Mouse (Mus musculus) liver, embryonic 16.5 days (tissue): ENCODE measurements around the gene Adamtsl1. TPM values are rescaled to one million over a fixed set of nuclear protein-coding genes. Genes with fewer than 3 reads are reported as not detected.

Experiments used
- ATAC-seq: fragments of 200-750 bp; cut with Nextera tagmentation; 2 replicates; pipeline ENCODE4 v1.8.0; 2017; ENCODE audit warnings: low read depth, mild to moderate bottlenecking, moderate number of reproducible peaks, moderate library complexity
- H3K27ac ChIP-seq: fragments of 300-500 bp; sonication (generic); 2 replicates; pipeline ENCODE4 v1.5.1; 2014; ENCODE audit warnings: mild to moderate bottlenecking, low read length
- H3K27me3 ChIP-seq: fragments of 300-500 bp; sonication (generic); 2 replicates; pipeline ENCODE4 v1.6.1; 2014; ENCODE audit warnings: low read depth, low read length, mixed read lengths; ENCODE audit not compliant: control insufficient read depth, insufficient read depth
- H3K36me3 ChIP-seq: fragments of 300-500 bp; sonication (generic); 2 replicates; pipeline ENCODE4 v1.6.1; 2014; ENCODE audit warnings: mild to moderate bottlenecking; ENCODE audit not compliant: control insufficient read depth, insufficient read depth
- H3K4me1 ChIP-seq: fragments of 300-500 bp; sonication (generic); 2 replicates; pipeline ENCODE4 v1.6.1; 2014; ENCODE audit warnings: low read depth, low read length, mixed read lengths; ENCODE audit not compliant: control insufficient read depth
- H3K4me2 ChIP-seq: fragments of 300-500 bp; sonication (generic); 2 replicates; pipeline ENCODE4 v1.6.1; 2014; ENCODE audit warnings: low read depth, low read length, mixed read lengths
- H3K4me3 ChIP-seq: fragments of 300-500 bp; sonication (generic); 2 replicates; pipeline ENCODE4 v1.5.1; 2014; ENCODE audit warnings: low read depth, mild to moderate bottlenecking, low read length
- H3K9ac ChIP-seq: fragments of 300-500 bp; sonication (generic); 2 replicates; pipeline ENCODE4 v1.6.1; 2014; ENCODE audit warnings: low read depth, low read length
- H3K9me3 ChIP-seq: fragments of 300-500 bp; sonication (generic); replicated peaks from 2 replicates; pipeline ENCODE4 v1.6.1; 2016; ENCODE audit warnings: low read length; ENCODE audit not compliant: control insufficient read depth
- WGBS: fragments of 180-500 bp; shearing (Covaris S2); extraction: QIAGEN DNeasy Blood & Tissue Kit; methylation state at CpG from one replicate; pipeline ENCODE4 v1.1.7; 2014; ENCODE audit not compliant: insufficient replicate concordance; 5-methylcytosine and 5-hydroxymethylcytosine counted together
- polyA plus RNA-seq: library from polyadenylated mRNA; unstranded; fragments of >200 nt; fragmentation: Nextera tagmentation; extraction: Ambion mirVana; gene quantifications from 2 replicates; pipeline ENCODE4 v1.2.1, GENCODE M21; 2015

The Adamtsl1 gene
- polyA plus RNA-seq, 1 experiment from 2014 or later: 0.67 TPM

DNA sequence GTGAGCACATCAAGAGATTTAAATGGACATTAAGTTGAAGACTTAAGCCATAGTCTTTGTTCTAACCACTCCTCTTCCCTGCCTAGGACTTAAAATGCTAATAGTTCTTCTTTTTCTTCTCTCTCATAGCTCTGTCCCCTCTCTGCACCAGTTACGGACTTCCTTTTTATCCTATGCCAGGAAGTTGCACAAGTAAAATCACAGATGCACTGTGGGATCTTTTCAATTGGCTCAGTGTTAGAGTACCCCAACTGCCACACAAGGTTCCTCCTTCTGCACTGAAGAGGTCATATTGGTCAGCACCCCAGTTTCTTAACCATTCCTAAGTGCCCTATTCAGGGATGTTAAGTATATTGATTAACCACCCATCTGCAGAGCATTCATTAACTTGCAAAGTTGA lies 15.9 kb downstream of the Adamtsl1 start:
- ATAC-seq: no peak
- Histone ChIP-seq H3K27me3 (no peaks in the 10 kb centered on the region), H3K9ac (no peak overlapping the region), H3K9me3 (no peaks in the 10 kb centered on the region), H3K27ac (no peak overlapping the region), H3K36me3 (no peaks in the 10 kb centered on the region), H3K4me2 (no peak overlapping the region), H3K4me1 (no peaks in the 10 kb centered on the region), H3K4me3 (no peak overlapping the region)
- 40% methylated on average over 1 of the region's 1 CpGs for WGBS

DNA sequence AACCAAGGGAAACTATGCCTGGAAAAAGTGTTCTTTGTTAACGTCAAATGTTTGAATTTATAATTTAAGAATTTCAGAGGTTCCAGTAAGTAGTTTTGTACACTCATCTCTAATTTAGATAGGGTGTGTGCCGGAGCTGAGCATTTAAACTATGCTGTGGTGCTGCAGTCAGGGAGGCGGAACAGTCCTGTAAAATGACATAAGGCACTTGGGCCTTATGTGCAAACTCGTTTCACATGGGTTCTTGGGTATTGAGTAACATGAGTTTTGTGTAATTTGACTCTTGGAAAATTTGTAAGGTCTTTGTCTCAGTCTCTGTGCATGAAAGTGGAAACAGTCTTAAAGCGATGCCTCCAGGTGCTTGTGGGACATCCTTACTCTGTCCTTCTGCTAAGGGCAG lies 25.7 kb downstream of the Adamtsl1 start:
- no peaks in the 10 kb centered on the region for H3K4me1 ChIP-seq
- H3K4me2 ChIP-seq: no peak overlapping the region
- H3K9ac ChIP-seq: no peak overlapping the region
- no peaks in the 10 kb centered on the region for H3K36me3 ChIP-seq
- no peak for ATAC-seq
- no peaks in the 10 kb centered on the region for H3K27me3 ChIP-seq
- no peaks in the 10 kb centered on the region for H3K9me3 ChIP-seq
- no peak overlapping the region for H3K4me3 ChIP-seq
- H3K27ac ChIP-seq: no peak overlapping the region
- WGBS: 60% methylated on average over 5 of the region's 5 CpGs

DNA sequence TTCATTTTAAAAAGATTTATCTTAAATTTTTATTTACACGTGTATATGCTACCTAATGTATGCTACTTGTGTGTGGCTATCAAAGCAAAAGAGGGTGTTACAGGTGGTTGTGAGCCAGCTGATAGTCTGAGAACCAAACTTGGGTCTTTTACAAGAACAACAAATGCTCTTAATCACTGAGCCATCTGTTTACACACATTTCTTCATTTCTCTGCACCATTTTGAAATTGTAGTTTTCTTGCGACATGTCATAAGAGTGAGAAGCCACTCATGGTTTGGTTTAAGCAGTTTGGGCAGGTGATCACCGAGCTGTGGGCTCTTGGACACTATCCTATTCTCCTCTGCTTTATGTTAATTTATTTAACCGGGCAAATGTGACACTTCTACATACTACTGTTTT lies 29.2 kb downstream of the Adamtsl1 start:
- WGBS: 63% methylated on average over 4 of the region's 4 CpGs
- Histone ChIP-seq H3K9ac (no peak overlapping the region), H3K4me1 (no peaks in the 10 kb centered on the region), H3K4me2 (no peak overlapping the region), H3K27me3 (no peaks in the 10 kb centered on the region), H3K27ac (no peak overlapping the region), H3K4me3 (no peak overlapping the region), H3K9me3 (no peaks in the 10 kb centered on the region), H3K36me3 (no peaks in the 10 kb centered on the region)
- ATAC-seq: no peak

DNA sequence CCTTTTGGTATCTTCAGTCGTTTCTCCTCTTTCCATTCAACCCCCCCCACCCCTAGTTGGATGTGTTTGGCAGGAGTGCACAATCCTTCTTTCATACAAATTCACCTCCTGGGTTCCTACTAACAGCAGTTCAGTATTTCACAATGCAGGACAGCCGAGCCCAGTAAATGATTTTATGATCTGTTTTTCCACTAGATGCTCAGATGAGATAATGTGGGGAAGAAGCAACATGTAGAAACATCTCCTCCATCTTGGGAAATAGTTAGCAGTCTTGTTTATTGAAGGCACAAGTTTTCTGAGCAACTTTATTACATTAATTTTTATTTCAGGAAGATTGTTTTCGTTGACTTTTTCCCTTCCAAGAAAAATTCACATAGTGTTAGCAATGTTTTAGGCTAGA lies 40.7 kb downstream of the Adamtsl1 start:
- Histone ChIP-seq H3K9me3 (no peaks in the 10 kb centered on the region), H3K9ac (no peak overlapping the region), H3K27me3 (no peaks in the 10 kb centered on the region), H3K4me1 (no peaks in the 10 kb centered on the region), H3K4me3 (no peak overlapping the region), H3K27ac (no peak overlapping the region), H3K36me3 (no peaks in the 10 kb centered on the region), H3K4me2 (no peak overlapping the region)
- WGBS: 54% methylated on average over 3 of the region's 3 CpGs
- ATAC-seq: no peak

DNA sequence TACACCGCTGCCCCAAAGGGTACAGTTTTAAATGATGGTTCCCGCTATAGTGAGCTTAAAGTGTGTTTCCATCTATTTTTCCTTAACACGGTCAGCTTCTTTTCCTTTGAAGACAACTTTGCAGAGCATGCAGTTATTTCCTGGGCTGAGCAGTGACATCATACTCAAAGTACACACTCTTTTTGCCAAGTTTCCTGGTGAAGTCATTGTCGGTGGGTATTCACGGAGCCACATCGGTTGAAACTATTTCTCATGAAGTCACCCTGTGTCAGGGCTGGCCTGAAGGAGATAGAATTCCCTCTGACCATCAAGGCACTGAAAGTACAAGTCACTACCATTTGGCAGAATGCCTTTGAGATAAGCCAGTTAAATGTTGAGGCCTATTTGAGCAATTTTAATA lies 45.8 kb downstream of the Adamtsl1 start:
- H3K4me1 ChIP-seq: no peaks in the 10 kb centered on the region
- no peak overlapping the region for H3K4me2 ChIP-seq
- no peak overlapping the region for H3K9ac ChIP-seq
- H3K9me3 ChIP-seq: no peaks in the 10 kb centered on the region
- no peaks in the 10 kb centered on the region for H3K36me3 ChIP-seq
- no peaks in the 10 kb centered on the region for H3K27me3 ChIP-seq
- ATAC-seq: no peak
- WGBS: 54% methylated on average over 6 of the region's 6 CpGs
- no peak overlapping the region for H3K4me3 ChIP-seq
- H3K27ac ChIP-seq: no peak overlapping the region

DNA sequence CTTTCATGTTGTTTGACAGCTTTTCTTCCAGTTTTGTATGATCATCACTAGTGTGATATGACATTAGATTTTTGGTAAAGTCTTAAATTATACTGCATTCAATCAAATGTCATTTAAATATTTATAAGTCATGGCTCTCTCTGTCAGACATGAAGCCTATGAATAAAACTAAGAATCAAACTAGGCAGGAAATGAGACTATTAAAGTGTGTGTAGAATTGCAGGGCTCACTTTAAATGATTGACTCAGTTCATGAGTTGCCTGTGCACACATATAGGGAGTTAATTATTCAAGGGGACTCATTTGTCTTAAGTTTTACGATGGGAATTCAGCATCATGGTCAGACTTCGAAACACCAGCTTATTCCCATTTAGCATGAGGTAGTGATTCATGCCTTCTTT lies 71.5 kb downstream of the Adamtsl1 start:
- no peaks in the 10 kb centered on the region for H3K27me3 ChIP-seq
- H3K4me1 ChIP-seq: no peaks in the 10 kb centered on the region
- no peak for ATAC-seq
- H3K4me3 ChIP-seq: no peak overlapping the region
- H3K36me3 ChIP-seq: no peaks in the 10 kb centered on the region
- WGBS: 59% methylated on average over 2 of the region's 2 CpGs
- H3K9ac ChIP-seq: no peak overlapping the region
- H3K9me3 ChIP-seq: no peaks in the 10 kb centered on the region
- no peak overlapping the region for H3K27ac ChIP-seq
- no peak overlapping the region for H3K4me2 ChIP-seq

DNA sequence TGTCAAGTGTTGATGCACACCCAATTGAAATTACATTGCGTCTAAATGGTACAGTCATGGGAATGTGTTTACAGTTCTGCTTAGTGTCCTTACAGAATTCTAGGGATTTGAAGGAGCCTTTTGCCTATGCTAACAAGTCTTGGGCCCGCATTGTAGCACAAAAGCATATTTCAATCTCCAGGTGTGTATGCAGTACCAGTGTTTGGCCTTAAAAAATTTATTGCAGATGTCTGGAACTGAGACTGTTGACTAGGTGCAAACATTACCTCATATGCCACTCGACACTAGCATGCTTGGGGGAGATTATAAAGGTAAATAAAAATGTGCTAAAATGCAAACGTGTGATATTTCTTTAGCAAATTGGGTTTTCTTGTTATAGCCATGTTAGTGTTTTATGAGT lies 75.0 kb downstream of the Adamtsl1 start:
- H3K4me1 ChIP-seq: no peaks in the 10 kb centered on the region
- 61% methylated on average over 4 of the region's 4 CpGs for WGBS
- no peaks in the 10 kb centered on the region for H3K9me3 ChIP-seq
- no peak overlapping the region for H3K27ac ChIP-seq
- no peaks in the 10 kb centered on the region for H3K27me3 ChIP-seq
- H3K4me2 ChIP-seq: no peak overlapping the region
- no peak for ATAC-seq
- no peaks in the 10 kb centered on the region for H3K36me3 ChIP-seq
- no peak overlapping the region for H3K4me3 ChIP-seq
- H3K9ac ChIP-seq: no peak overlapping the region

DNA sequence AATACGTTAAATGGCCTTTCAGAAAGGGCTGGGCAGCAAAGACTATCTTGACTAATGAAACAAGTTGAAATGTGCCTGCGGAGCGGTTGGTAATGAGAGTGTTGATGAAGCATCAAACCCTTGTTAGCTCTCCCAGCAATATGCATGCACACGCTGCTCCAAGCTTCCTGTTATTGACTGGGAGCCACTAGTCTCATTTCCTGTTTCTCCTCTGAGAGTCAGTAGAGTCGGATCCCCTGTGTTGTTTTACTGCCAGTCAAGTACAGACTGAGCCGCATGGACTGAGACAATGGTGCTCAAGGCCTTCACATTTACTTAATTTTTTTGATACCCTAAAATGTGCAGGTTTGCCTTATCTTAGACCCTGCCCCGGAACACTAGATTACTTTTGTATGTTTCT lies 77.1 kb downstream of the Adamtsl1 start:
- Histone ChIP-seq H3K4me2 (no peak overlapping the region), H3K27me3 (no peaks in the 10 kb centered on the region), H3K27ac (no peak overlapping the region), H3K4me1 (no peaks in the 10 kb centered on the region), H3K9me3 (no peaks in the 10 kb centered on the region), H3K36me3 (no peaks in the 10 kb centered on the region), H3K9ac (no peak overlapping the region), H3K4me3 (no peak overlapping the region)
- 41% methylated on average over 7 of the region's 7 CpGs for WGBS
- ATAC-seq: no peak

DNA sequence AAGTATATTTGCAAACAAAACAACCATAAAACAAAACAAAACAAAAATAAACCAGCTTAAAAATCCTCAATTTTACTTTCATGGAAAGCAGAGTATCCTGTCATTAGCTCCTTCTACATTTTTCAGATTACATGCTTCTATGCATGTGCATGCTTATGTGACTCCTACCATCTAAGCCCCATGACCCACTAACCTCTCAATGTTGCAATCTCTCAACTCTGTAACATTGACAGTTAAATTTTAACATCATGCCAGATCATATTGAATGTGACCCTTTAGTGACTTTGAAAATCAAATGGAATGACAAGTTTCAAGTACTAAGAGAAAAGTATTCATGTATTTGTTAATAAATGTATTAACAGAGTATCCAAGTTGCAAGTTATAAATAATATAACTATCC lies 80.2 kb downstream of the Adamtsl1 start:
- no peak overlapping the region for H3K4me2 ChIP-seq
- no peak overlapping the region for H3K27ac ChIP-seq
- no peaks in the 10 kb centered on the region for H3K4me1 ChIP-seq
- ATAC-seq: no peak
- no peaks in the 10 kb centered on the region for H3K36me3 ChIP-seq
- H3K27me3 ChIP-seq: no peaks in the 10 kb centered on the region
- H3K9ac ChIP-seq: no peak overlapping the region
- no peak overlapping the region for H3K4me3 ChIP-seq
- H3K9me3 ChIP-seq: no peaks in the 10 kb centered on the region

DNA sequence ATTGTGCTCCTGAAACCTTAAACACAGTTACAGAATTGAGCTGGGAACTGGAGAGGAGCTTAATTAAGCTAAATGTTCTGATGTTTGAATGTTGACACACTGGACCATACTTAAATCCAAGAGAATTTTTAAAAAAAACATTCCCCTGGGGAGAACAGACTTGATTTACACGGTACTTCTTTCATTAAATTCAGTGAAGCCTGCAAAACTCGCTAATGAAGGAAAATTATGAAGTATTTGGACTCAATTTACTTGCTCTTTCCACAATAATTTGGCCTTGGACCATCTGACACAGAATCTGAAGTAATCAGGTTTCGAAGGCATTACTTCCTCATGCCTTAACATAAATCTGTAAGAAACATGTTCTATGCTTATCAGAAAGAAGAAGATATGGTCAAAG lies 99.4 kb downstream of the Adamtsl1 start:
- H3K9me3 ChIP-seq: no peaks in the 10 kb centered on the region
- no peaks in the 10 kb centered on the region for H3K36me3 ChIP-seq
- H3K27ac ChIP-seq: no peak overlapping the region
- ATAC-seq: no peak
- H3K9ac ChIP-seq: no peak overlapping the region
- no peak overlapping the region for H3K4me2 ChIP-seq
- 54% methylated on average over 3 of the region's 3 CpGs for WGBS
- H3K27me3 ChIP-seq: no peaks in the 10 kb centered on the region
- no peak overlapping the region for H3K4me3 ChIP-seq
- no peaks in the 10 kb centered on the region for H3K4me1 ChIP-seq
